Mouse (Mus musculus): ENCODE data around the gene Dip2c.

GRCm38 (mm10) chr13:9663593-9663992 is 387.3 kb downstream of the Dip2c start:
- TF ChIP-seq CTCF (IDR thresholded peaks at IDR 0.05) (no peak), EP300 (IDR thresholded peaks at IDR 0.05) (no peak)
